Comparison of ENCODE assay signal across 11 mouse cellular contexts in the genomic region with DNA sequence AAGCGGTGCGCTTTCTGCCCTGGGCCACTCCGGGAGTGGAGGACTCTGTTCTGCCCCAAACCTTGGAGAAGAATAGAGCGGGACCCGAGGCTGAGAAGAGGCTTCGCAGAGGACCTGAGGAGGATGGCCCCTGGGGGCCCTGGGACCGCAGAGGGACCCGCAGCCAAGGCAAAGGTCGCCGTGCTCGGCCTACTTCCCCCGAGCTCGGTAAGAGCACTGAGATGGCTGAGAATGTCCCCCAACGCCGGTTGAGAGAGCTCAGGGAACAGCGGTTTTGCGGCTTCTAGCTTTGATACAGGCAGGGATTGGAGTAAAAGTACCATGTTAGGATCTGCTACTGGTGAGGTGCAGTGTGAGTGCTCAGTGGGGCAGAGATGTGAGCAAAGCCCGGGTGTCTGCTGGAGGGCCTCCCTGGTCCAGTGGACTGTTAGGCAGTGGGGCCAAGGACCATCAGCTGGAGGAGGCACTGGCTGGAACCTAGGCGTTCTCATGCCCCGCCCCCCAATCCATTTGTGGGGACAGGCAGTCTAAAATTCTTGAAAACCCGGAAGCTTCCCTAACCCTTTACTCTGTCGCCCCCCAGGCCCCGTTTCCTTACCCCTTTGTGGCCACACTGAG. TPM values are rescaled to one million over a fixed set of nuclear protein-coding genes. Genes with fewer than 3 reads are reported as not detected.
A peak's percentile ranks its signal among the peaks of the same experiment; 100 is the strongest.
DNase-seq lines count a peak whose midpoint lies in the region; ATAC-seq and TF ChIP-seq lines count a peak whose summit lies in the region.
"Had no signal": no experiment of that assay in that cellular context is flagged by ENCODE, and none has a peak within 500 bp of the region (broad histone marks: within the 10 kb centered on the region; RNA-seq: fewer than 3 reads in every experiment).

No protein-coding gene starts in this region.

- H3K4me2 ChIP-seq in lung, embryonic 15.5 days: peak overlapping the region; percentile 48; the same call in 1 of the 2 replicates
- no peak overlapping the region for H3K4me2 ChIP-seq in lung, postnatal 0 days (replicated peaks; ENCODE audit: low read depth, low read length)
- H3K4me2 ChIP-seq in limb, embryonic 14.5 days (replicated peaks; ENCODE audit: low read depth, low read length, severe bottlenecking): peak overlapping the region; percentile 57; the same call in 1 of the 2 replicates

- no peak overlapping the region for H3K27ac ChIP-seq in lung, embryonic 15.5 days
- no peak overlapping the region for H3K27ac ChIP-seq in lung, postnatal 0 days (ENCODE audit: low read length)
- H3K27ac ChIP-seq in limb, embryonic 14.5 days (replicated peaks; ENCODE audit: low read depth, low read length): no peak overlapping the region
- H3K27ac ChIP-seq: liver, embryonic 15.5 days had no signal

- no peak for TF ChIP-seq POLR2A in limb, embryonic 14.5 days (IDR thresholded peaks at IDR 0.05; ENCODE audit: borderline replicate concordance, extremely low read depth, insufficient read depth, insufficient read length)

- H3K36me3 ChIP-seq in lung, embryonic 15.5 days: 0 out of 2 replicates have a peak, but pooled peaks cover 2% of the 10 kb centered on the region
- no peaks in the 10 kb centered on the region for H3K36me3 ChIP-seq in lung, postnatal 0 days (ENCODE audit: insufficient read depth, low read length)
- H3K36me3 ChIP-seq in limb, embryonic 14.5 days (ENCODE audit: control insufficient read depth, insufficient read depth, low read length): peaks cover 16% of the 10 kb centered on the region; the same call in 1 of the 2 replicates
- H3K36me3 ChIP-seq: liver, embryonic 15.5 days had no signal

- TF ChIP-seq EP300 in lung, postnatal 0 days (IDR thresholded peaks at IDR 0.05): no peak

- peak overlapping the region; percentile 17; the same call in 1 of the 2 replicates for H3K4me3 ChIP-seq in lung, embryonic 15.5 days
- H3K4me3 ChIP-seq in lung, postnatal 0 days (ENCODE audit: low read depth, low read length): no peak overlapping the region
- peak overlapping the region; percentile 34; the same call in 1 of the 2 replicates for H3K4me3 ChIP-seq in limb, embryonic 14.5 days (replicated peaks; ENCODE audit: low read length)
- H3K4me3 ChIP-seq: liver, embryonic 15.5 days had no signal

- ATAC-seq in lung, embryonic 15.5 days (ENCODE audit: borderline replicate concordance, extremely low read depth, low FRiP score, low TSS enrichment): no peak
- ATAC-seq in lung, postnatal 0 days: no peak
- ATAC-seq in limb, embryonic 14.5 days (ENCODE audit: low FRiP score, low read depth): no peak
- ATAC-seq: activated CD4-positive, CD25-positive, alpha-beta regulatory T cell, adult 4 months had no signal

- DNase-seq in cerebellum, postnatal 25 days: peak; percentile 48 to 51
- no peak for DNase-seq in cerebellum, postnatal 14 days
- DNase-seq in lung, postnatal 0 days (ENCODE audit: low spot score): no peak
- DNase-seq in limb, embryonic 14.5 days (ENCODE audit: low spot score): no peak
- no peak for DNase-seq in thymus, adult 18-20 months
- DNase-seq in urinary bladder, adult 2 months (ENCODE audit: low spot score): no peak
- DNase-seq in adrenal gland, postnatal 4 days (ENCODE audit: low spot score in 2 of 2): no peak
- DNase-seq: heart, postnatal 10 days had no signal

- H3K4me1 ChIP-seq in lung, embryonic 15.5 days: peaks cover 40% of the 10 kb centered on the region
- H3K4me1 ChIP-seq in lung, postnatal 0 days (ENCODE audit: insufficient read depth, low read depth, low read length): no peaks in the 10 kb centered on the region
- H3K4me1 ChIP-seq in limb, embryonic 14.5 days (ENCODE audit: control insufficient read depth, insufficient read depth, low read length): peaks cover 16% of the 10 kb centered on the region

- H3K27me3 ChIP-seq in lung, embryonic 15.5 days: peaks cover 53% of the 10 kb centered on the region
- peaks cover 26% of the 10 kb centered on the region for H3K27me3 ChIP-seq in lung, postnatal 0 days (replicated peaks; ENCODE audit: insufficient read depth, low read length)
- H3K27me3 ChIP-seq in limb, embryonic 14.5 days (ENCODE audit: control insufficient read depth, insufficient read depth, low read length): peaks cover 36% of the 10 kb centered on the region

- 43% methylated on average over 23 of the region's 23 CpGs for WGBS in lung, embryonic 15.5 days
- WGBS in lung, postnatal 0 days: 41% methylated on average over 23 of the region's 23 CpGs
- 35% methylated on average over 22 of the region's 23 CpGs for WGBS in limb, embryonic 14.5 days

- H3K9me3 ChIP-seq in lung, embryonic 15.5 days: no peaks in the 10 kb centered on the region
- no peaks in the 10 kb centered on the region for H3K9me3 ChIP-seq in lung, postnatal 0 days (ENCODE audit: low read length)
- H3K9me3 ChIP-seq in limb, embryonic 14.5 days (ENCODE audit: control insufficient read depth, low read length): no peaks in the 10 kb centered on the region
- H3K9me3 ChIP-seq: liver, embryonic 15.5 days had no signal

- TF ChIP-seq CTCF in lung, postnatal 0 days (IDR thresholded peaks at IDR 0.05): no peak

- no peak overlapping the region for H3K9ac ChIP-seq in lung, embryonic 15.5 days
- H3K9ac ChIP-seq in lung, postnatal 0 days (replicated peaks; ENCODE audit: low read depth): no peak overlapping the region
- 0 out of 2 replicates have a peak overlapping the region, but pooled peaks have one; percentile 44 for H3K9ac ChIP-seq in limb, embryonic 14.5 days (ENCODE audit: low read depth, low read length, severe bottlenecking)
- H3K9ac ChIP-seq: liver, embryonic 15.5 days had no signal

RNA-seq across cellular contexts. Expression of a gene that starts 13.9 kb away (rescaled TPM):
- polyA plus RNA-seq in lung, embryonic 15.5 days (2015; fragmentation: Nextera tagmentation; extraction: Ambion mirVana): 41.6 and 42.8 TPM in 2 replicates
- 15.4 and 16.4 TPM in 2 replicates for polyA plus RNA-seq in lung, postnatal 0 days (2015; fragmentation: Nextera tagmentation; extraction: Ambion mirVana)
- polyA plus RNA-seq in limb, embryonic 14.5 days (2012; rRNA removed): 77.9 and 114 TPM in 2 replicates
- polyA plus RNA-seq in limb, embryonic 14.5 days (2014; fragmentation: Nextera tagmentation; extraction: Ambion mirVana): 15.3 and 21.8 TPM in 2 replicates
- 91.1 and 102 TPM in 2 replicates for polyA plus RNA-seq in urinary bladder, adult 2 months (2012; rRNA removed)
- total RNA-seq in adrenal gland, postnatal 4 days (2021): 10 to 100 TPM; 32.4 to 33.7 TPM
- polyA plus RNA-seq: activated CD4-positive, CD25-positive, alpha-beta regulatory T cell, adult 4 months had no signal

RNA-seq across cellular contexts. Expression of a gene that starts 28.9 kb away (rescaled TPM):
- 57.1 and 59.5 TPM in 2 replicates for polyA plus RNA-seq in lung, embryonic 15.5 days (2015; fragmentation: Nextera tagmentation; extraction: Ambion mirVana)
- 59.4 and 67.3 TPM in 2 replicates for polyA plus RNA-seq in lung, postnatal 0 days (2015; fragmentation: Nextera tagmentation; extraction: Ambion mirVana)
- 50.7 and 53.7 TPM in 2 replicates for polyA plus RNA-seq in limb, embryonic 14.5 days (2012; rRNA removed)
- 59.0 and 78.6 TPM in 2 replicates for polyA plus RNA-seq in limb, embryonic 14.5 days (2014; fragmentation: Nextera tagmentation; extraction: Ambion mirVana)
- polyA plus RNA-seq in urinary bladder, adult 2 months (2012; rRNA removed): 1,825 and 2,682 TPM in 2 replicates
- 10 to 100 TPM; 40.5 to 78.8 TPM for total RNA-seq in adrenal gland, postnatal 4 days (2021)
- polyA plus RNA-seq: activated CD4-positive, CD25-positive, alpha-beta regulatory T cell, adult 4 months had no signal

RNA-seq across cellular contexts. Expression of a gene that starts 46.7 kb away (rescaled TPM):
- 80.3 and 88.5 TPM in 2 replicates for polyA plus RNA-seq in lung, embryonic 15.5 days (2015; fragmentation: Nextera tagmentation; extraction: Ambion mirVana)
- polyA plus RNA-seq in lung, postnatal 0 days (2015; fragmentation: Nextera tagmentation; extraction: Ambion mirVana): 58.4 and 58.9 TPM in 2 replicates
- 144 and 199 TPM in 2 replicates for polyA plus RNA-seq in limb, embryonic 14.5 days (2012; rRNA removed)
- polyA plus RNA-seq in limb, embryonic 14.5 days (2014; fragmentation: Nextera tagmentation; extraction: Ambion mirVana): 71.8 and 74.9 TPM in 2 replicates
- 140 and 188 TPM in 2 replicates for polyA plus RNA-seq in urinary bladder, adult 2 months (2012; rRNA removed)
- 10 to 100 TPM; 71.3 to 82.4 TPM for total RNA-seq in adrenal gland, postnatal 4 days (2021)

Comparison
In these comparisons a context has a peak if more than half of its experiments do, and no peak if none do; other contexts are left out.
1. DNase-seq: peak in cerebellum, postnatal 25 days (2 of 2); none in cerebellum, postnatal 14 days (0 of 2), lung, postnatal 0 days (single experiment), limb, embryonic 14.5 days (single experiment), thymus, adult 18-20 months (0 of 2), urinary bladder, adult 2 months (single experiment) and adrenal gland, postnatal 4 days (0 of 2).
2. RNA of a gene that starts 28.9 kb away (polyA plus RNA-seq): 1,825 to 2,682 TPM in urinary bladder, adult 2 months; 50.7 to 78.6 TPM in limb, embryonic 14.5 days, 59.4 to 67.3 TPM in lung, postnatal 0 days and 57.1 to 59.5 TPM in lung, embryonic 15.5 days; every median in the first group is over 10 times any median in the second.